Mouse (Mus musculus): ENCODE results near the gene Foxj1. TPM values are rescaled to one million over a fixed set of nuclear protein-coding genes. Genes with fewer than 3 reads are reported as not detected.
"Not testable (repeated sequence)": the region's sequence is repeated elsewhere in the genome, so short reads cannot be mapped to it uniquely, and the experiment has no call there.

Foxj1 gene
- total RNA-seq (2015; ENCODE audit: low replicate concordance) (not detected in 2 replicates), total RNA-seq (2017; ENCODE audit: low replicate concordance) (0.83 TPM in 1 of 2 replicates, not detected in the other)

GRCm38 (mm10) chr11:116335244-116336036 lies at the start of gene Foxj1:
Gene Foxj1 (minus strand): TSS chr11:116335399.
- peak; percentile 58 for ATAC-seq (replicated peaks; ENCODE audit: low FRiP score, poor library complexity, severe bottlenecking)

GRCm38 (mm10) chr11:116384171-116384570 lies 49.0 kb upstream of the Foxj1 start:
- ATAC-seq (replicated peaks; ENCODE audit: low FRiP score, poor library complexity, severe bottlenecking): no peak

GRCm38 (mm10) chr11:116383070-116383469 lies 47.9 kb upstream of the Foxj1 start:
- not testable (repeated sequence) for ATAC-seq (replicated peaks; ENCODE audit: low FRiP score, poor library complexity, severe bottlenecking)

GRCm38 (mm10) chr11:116380767-116381166 lies 45.6 kb upstream of the Foxj1 start:
- no peak for ATAC-seq (replicated peaks; ENCODE audit: low FRiP score, poor library complexity, severe bottlenecking)

GRCm38 (mm10) chr11:116379530-116379929 lies 44.3 kb upstream of the Foxj1 start:
- ATAC-seq (replicated peaks; ENCODE audit: low FRiP score, poor library complexity, severe bottlenecking): no peak

- no peak for ATAC-seq (replicated peaks; ENCODE audit: low FRiP score, poor library complexity, severe bottlenecking)
These were observed 41.9 kb upstream of the Foxj1 start for GRCm38 (mm10) chr11:116376945-116377661.

GRCm38 (mm10) chr11:116371894-116372450 lies 36.8 kb upstream of the Foxj1 start:
- no peak for ATAC-seq (replicated peaks; ENCODE audit: low FRiP score, poor library complexity, severe bottlenecking)

- ATAC-seq (replicated peaks; ENCODE audit: low FRiP score, poor library complexity, severe bottlenecking): no peak
These were observed 34.4 kb upstream of the Foxj1 start for GRCm38 (mm10) chr11:116369633-116370032.

- ATAC-seq (replicated peaks; ENCODE audit: low FRiP score, poor library complexity, severe bottlenecking): no peak
These were observed 33.9 kb upstream of the Foxj1 start for GRCm38 (mm10) chr11:116369051-116369450.

GRCm38 (mm10) chr11:116368116-116368515 lies 32.9 kb upstream of the Foxj1 start:
- peak; percentile 90 for ATAC-seq (replicated peaks; ENCODE audit: low FRiP score, poor library complexity, severe bottlenecking)

- no peak for ATAC-seq (replicated peaks; ENCODE audit: low FRiP score, poor library complexity, severe bottlenecking)
These were observed 31.4 kb upstream of the Foxj1 start for GRCm38 (mm10) chr11:116366647-116367046.

GRCm38 (mm10) chr11:116366124-116366523 lies 30.9 kb upstream of the Foxj1 start:
- ATAC-seq (replicated peaks; ENCODE audit: low FRiP score, poor library complexity, severe bottlenecking): no peak

GRCm38 (mm10) chr11:116365432-116365831 lies 30.2 kb upstream of the Foxj1 start:
- no peak for ATAC-seq (replicated peaks; ENCODE audit: low FRiP score, poor library complexity, severe bottlenecking)

- no peak for ATAC-seq (replicated peaks; ENCODE audit: low FRiP score, poor library complexity, severe bottlenecking)
These were observed 26.8 kb upstream of the Foxj1 start for GRCm38 (mm10) chr11:116362015-116362414.

GRCm38 (mm10) chr11:116360915-116361314 lies 25.7 kb upstream of the Foxj1 start:
- ATAC-seq (replicated peaks; ENCODE audit: low FRiP score, poor library complexity, severe bottlenecking): not testable (repeated sequence)

GRCm38 (mm10) chr11:116359652-116360051 lies 24.5 kb upstream of the Foxj1 start:
- no peak for ATAC-seq (replicated peaks; ENCODE audit: low FRiP score, poor library complexity, severe bottlenecking)

- ATAC-seq (replicated peaks; ENCODE audit: low FRiP score, poor library complexity, severe bottlenecking): no peak
These were observed 23.9 kb upstream of the Foxj1 start for GRCm38 (mm10) chr11:116358926-116359637.

GRCm38 (mm10) chr11:116354521-116354920 lies 19.3 kb upstream of the Foxj1 start:
- ATAC-seq (replicated peaks; ENCODE audit: low FRiP score, poor library complexity, severe bottlenecking): no peak

- ATAC-seq (replicated peaks; ENCODE audit: low FRiP score, poor library complexity, severe bottlenecking): no peak
These were observed 18.3 kb upstream of the Foxj1 start for GRCm38 (mm10) chr11:116353535-116353934.

- ATAC-seq (replicated peaks; ENCODE audit: low FRiP score, poor library complexity, severe bottlenecking): no peak
These were observed 16.1 kb upstream of the Foxj1 start for GRCm38 (mm10) chr11:116351294-116351693.
